Mouse (Mus musculus) brain, embryonic 14.5 days (tissue): ENCODE data around the gene Ccdc167.

Experiments used
- CTCF ChIP-seq: fragments of 200-500 bp; IDR thresholded peaks from 2 replicates; pipeline ENCODE4 v1.5.1; 2012; ENCODE audit warnings: inconsistent platforms, mild to moderate bottlenecking, moderate library complexity, borderline replicate concordance; ENCODE audit not compliant: insufficient read depth, insufficient read length; ENCODE audit errors: extremely low read depth
- POLR2A ChIP-seq: fragments of 200-500 bp; IDR thresholded peaks from 2 replicates; pipeline ENCODE4 v1.6.1; 2012; ENCODE audit warnings: mild to moderate bottlenecking, inconsistent platforms, borderline replicate concordance; ENCODE audit not compliant: poor library complexity, insufficient read depth, insufficient read length, severe bottlenecking; ENCODE audit errors: extremely low read depth

DNA sequence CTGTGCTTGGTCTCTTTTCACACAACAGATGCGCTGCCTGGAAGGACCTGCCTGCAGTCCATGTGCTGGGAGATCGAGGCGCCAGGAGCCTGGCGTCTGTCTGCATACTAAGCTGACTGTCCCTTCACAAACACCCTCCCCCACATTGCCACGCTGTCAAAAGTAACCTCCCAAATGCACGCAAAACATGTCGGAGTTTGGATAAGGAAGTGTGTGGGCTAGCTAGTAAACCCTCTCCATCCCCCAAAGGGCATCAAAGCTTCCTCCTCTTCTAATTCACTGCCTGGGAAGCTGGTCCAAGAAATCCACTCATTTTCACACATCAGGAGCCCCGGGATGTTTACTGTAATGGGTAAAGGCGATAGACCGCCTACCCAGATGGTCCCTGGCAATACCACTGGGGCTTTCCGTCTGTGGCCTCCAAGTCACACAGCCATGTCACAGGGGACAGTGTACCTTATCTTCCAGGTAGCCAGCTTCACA, 6.2 kb downstream of the Ccdc167 start:
- TF ChIP-seq POLR2A (no peak), CTCF (no peak)
